Mouse (Mus musculus): ENCODE measurements at regions not wholly inside any gene's neighbourhood (a gene's known extent, or its start where the extent isn't known, plus 50 kb on each side); places are given as distances from the start of the nearest gene placed in this dataset.

DNA sequence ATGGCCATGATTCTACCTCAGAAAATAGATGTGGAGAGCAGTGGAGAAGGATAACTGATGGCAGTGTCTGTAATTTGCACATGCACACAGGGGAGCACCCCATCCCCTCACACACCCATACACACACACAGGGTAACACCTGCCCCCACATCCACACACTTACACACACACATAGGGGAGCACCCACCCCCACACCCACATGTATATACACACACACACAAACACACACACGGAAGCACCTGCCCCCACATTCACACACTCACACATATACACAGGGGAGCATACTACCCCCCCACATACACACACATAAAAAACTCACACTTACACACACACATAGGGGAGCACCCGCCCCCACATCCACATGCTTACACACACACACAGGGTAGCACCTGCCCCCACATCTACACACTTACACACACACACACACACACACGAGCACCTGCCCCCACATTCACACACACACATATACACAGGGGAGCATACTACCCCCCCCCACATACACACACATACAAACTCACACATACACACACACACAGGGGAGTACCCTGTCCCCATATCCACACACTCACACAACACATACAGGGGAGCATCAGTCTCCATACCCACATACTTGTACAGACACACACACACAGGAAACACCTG, 265.8 kb downstream of the Lmo4 start:
- no peak for DNase-seq

DNA sequence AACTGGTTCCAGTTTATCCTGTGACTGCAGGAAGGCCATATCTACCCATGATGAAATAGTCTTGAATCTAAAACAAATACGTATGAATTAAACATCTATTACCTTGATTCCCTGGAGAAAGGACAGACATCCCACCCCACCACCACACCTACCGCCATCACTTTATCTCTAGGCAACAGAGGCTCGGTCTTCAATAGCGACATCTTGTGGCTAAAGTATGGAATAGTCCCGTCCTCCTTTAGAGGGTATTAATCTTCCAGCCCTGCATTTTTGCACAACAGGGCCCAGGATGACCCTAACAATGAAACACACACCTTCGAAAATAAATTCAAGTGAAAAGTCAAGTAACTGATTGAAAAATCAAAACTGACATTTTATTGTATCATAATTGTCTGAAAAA, 279.7 kb downstream of the Lmo4 start:
- no peak for DNase-seq

DNA sequence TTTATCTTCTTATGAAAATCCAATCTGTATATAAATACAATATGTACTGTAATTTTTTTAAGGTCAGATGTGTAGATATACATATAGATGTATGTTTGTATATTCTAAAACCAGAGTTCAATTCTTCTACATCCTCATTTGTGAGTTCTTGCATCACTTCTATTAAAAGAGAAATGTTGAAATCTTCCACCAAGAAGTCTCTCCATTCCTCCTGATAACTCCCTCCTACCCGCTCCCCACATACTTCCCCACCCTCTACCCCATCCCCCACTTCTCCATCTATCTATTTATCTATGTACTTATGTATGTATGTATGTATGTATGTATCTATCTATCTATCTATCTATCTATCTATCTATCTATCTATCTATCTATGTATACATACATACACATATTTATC, 285.3 kb downstream of the Lmo4 start:
- DNase-seq: no peak

DNA sequence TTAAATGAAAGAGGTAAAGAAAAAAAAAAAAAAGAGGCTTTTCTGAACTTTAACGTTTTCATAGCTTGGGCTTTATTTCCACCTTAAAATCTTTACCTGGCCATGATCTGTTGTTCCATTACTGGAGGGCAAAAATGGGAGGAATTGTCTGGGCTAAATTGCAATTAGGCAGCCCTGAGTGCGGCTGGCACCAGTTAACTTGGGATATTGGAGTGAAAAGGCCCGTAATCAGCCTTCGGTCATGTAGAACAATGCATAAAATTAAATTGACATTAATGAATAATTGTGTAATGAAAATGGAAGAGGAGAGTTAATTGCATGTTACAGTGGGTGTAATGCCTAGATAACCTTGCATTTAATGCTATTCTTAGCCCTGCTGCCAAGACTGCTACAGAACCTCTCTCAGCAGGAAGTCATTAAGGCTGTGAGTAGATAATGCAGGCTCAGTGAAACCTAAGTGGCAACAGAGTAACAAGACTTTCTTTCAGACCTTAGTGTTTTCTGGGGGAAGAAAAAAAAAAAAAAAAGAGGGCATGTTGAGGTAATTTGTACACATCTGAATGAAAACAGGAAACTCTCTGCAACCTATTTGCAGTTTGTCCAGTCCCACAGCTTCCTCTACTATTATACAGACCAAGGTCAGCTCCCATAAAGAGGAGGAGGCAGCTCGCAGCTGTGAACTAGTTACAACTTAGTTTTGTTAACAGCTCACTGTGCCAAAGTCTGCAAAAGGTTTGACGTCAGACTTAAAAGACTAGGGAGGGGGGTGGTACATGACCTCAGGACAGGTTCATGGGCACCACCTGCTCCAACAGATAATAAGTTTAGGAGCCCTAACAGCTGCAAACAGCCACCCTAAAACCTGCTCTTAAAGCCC, 290.4 kb downstream of the Lmo4 start:
- no peak for DNase-seq

DNA sequence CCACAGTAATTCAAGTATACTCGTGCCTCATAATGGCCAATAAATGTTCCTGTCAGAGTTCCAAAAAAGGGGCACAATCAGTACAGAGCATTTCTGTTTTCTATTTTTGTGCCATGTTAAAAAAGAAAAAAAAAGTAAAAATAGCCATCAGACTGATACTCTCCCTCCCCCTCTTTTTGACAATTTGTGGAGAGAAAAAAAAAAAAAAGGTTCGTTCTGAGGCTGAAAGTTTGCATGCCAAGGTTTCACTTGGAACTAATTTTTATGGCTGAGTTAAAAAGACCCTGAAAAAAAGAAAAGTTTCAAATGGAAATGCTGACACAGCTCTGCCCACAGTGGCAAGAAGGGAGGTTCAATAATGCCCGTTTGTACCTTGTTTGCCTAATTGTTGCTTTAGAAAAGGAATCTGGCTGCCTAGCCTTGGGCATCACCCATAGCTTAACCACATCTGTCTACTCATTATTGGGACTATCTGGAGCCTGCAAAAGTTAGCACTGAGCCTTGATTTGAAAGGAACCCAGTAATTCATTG, 291.9 kb downstream of the Lmo4 start:
- DNase-seq: no peak

DNA sequence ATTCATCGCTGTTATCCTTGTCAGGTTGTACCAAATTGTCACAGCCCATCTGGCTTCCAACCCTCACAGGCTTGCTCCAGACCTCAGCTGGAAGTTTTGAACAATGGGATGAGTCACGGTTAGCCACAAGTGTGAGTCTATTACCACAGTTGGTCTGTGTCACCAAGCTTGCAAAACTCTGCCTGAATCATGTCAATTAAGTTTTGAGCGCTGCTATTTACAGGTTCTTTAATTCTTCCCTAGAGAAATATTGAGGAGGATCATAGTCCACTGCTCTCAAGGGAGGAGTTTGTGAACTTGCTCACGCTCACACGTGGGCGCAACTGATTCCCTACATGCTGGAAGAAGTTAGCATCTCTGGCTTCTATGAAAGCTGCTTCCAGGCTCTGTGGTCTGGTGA, 292.6 kb downstream of the Lmo4 start:
- DNase-seq: peak; percentile 18

DNA sequence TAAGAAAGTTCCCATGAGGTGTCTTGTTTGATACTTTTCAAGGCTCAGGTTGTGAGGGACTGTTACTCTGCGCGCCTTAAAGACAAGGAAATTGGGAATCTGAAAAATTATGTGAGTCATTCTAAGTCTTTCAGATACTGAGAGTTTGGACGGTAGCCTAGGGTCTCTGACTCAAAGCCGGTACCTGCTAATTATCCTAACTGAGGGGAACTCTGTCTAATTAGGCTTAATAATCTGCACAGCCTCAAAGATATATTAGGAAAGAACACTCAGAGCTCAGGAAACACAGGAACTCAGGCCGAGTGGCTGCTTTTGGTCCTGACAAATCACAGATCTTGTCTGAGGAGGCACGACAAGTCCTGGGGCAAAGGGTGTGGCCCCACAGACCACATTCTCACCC, 295.7 kb downstream of the Lmo4 start:
- DNase-seq: no peak

DNA sequence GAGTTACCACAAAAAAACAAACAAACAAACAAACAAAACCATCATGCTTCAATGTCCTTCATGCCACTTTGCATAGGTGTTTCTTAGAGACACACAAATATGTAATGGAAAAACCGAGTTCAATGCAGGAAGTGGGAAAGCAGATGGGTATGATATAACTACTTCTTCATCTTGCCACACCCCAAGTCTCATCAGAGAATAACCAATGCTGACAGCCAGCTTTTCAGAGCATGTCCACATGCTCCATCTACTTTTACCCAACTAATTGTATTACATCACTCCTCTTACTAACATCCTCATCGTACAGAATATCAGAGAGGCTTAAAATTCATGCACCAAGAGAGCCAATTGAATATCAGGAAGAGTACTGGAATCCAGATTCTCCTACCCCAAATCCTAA, 301.6 kb downstream of the Lmo4 start:
- no peak for DNase-seq

DNA sequence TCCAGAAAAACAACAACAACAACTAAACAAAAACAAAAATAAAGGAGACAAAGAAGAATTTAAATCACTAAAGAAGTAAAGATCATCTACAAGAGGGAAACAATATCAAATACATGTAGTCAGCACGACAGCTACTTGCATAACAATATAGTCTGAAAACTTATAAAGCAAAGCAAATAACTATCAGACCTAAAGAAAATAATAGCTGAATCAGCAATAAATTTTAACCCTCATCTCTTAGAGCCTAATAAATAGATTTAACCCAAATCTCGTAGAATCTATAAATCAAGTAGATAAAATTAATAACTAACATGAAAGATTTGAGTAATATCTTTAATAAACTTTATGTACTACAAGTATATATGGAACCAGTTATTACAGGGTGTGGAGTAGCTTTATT, 324.2 kb downstream of the Lmo4 start:
- DNase-seq: no peak

DNA sequence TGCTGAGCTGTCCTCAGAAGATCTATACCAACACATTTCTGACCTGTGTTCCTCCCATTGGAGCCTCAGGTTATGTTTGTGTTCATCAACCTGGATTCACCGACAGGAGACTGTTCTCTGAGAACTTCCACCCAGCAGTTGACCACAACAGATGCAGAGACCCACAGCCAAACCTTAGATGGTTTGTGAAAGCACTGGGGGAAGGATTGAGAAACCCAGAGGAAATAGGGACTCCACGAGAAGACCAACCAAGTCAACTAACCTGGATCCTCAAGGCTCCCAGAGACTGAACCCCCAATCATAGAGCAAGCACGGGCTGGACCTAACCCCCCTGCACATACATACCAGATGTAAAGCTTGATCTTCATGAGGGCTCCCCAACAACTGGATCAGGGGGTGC, 331.1 kb downstream of the Lmo4 start:
- DNase-seq: no peak

DNA sequence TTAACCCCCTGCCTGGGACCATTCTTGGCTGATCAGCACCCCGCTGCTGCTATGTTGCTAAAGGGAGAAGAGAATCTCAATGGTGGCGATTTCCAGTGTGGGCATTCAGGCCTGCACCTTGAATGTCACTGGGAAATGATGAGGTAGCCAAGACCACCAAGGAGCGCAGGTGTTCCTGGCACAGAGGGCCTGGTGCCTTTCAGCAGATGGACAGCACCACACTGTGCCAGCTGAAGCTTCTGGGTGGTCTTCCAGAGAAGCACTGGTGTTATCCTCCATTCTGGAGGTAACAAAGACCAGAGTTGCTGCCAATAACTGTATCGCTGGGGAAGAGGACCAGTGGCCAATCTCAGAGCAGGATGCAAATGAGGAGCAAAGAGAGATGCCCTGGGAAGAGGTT, 338.5 kb downstream of the Lmo4 start:
- no peak for DNase-seq

DNA sequence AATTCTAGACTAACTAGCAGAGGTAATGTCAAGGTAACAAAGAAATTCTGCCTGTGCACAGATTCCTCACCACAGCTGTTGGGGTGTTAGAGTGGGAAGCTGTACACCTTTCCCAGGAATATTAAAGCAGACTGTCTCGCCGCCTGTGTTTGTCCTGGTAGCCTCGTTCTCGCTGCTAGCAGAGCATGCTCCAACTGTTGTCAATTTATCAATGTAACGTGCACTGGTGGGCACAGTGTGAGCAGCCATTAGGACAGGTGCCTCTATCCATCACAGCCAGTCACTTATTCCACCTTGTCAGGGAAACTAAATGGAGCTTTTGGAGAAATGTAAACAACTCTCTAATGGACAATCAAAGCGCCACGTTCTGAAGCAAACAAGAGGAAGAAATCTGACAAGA, 339.4 kb downstream of the Lmo4 start:
- DNase-seq: no peak

DNA sequence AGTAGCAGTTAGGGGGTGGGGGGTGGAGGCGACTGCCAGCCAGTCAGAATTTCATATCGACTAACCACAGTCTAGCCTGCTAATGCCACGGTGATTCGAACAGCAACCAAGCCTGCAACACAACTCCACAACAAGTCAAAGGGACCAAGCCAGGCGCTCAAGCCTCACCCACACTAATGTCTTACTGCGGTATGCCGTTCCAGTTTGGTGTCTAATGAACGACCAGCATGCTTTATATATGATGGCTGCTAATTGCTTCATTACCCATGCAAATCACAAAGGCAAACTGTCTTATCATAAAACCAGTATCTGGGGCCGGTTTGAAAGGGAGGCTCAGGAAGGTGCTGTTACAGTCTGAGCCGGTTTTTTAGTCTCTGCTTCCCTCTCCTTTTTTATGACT, 340.5 kb downstream of the Lmo4 start:
- DNase-seq: no peak

DNA sequence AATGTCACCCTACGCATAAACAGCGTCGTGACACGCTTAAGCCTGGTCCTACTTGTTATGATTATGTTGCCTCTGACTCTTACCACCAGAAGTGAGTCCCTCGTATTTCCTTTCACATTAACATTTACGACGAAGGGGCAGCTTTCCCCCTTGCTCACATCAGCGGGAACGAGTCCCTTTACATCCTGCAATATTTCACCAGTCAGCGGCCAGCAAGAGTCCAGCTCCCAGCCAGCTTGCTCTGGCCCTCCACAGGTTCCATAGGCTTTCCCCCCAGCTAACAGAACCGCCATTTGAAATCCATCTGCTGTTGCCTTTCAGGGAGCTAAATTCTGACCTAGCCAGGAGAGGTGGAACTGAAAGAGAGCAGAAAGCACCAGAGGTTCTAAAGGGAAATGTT, 342.5 kb downstream of the Lmo4 start:
- no peak for DNase-seq

DNA sequence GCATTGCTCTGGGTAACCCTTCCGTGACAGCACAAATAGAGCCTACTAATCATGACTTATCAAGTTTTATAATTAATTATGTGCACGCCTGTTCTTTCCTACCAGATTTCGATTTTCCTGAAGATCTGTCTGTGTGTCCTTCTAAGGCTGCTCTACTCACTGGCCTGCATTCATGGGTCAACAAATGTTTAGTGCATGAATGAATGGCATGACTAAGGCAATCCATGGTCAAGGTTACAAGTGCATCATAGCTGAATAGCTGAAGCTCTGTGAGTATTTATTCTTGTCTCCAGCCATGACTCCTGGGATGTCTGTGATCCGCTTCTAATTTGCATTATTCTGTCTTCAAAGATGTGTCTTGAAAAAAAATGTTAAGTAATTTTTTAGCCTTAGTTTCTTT, 343.2 kb downstream of the Lmo4 start:
- DNase-seq: peak; percentile 47

DNA sequence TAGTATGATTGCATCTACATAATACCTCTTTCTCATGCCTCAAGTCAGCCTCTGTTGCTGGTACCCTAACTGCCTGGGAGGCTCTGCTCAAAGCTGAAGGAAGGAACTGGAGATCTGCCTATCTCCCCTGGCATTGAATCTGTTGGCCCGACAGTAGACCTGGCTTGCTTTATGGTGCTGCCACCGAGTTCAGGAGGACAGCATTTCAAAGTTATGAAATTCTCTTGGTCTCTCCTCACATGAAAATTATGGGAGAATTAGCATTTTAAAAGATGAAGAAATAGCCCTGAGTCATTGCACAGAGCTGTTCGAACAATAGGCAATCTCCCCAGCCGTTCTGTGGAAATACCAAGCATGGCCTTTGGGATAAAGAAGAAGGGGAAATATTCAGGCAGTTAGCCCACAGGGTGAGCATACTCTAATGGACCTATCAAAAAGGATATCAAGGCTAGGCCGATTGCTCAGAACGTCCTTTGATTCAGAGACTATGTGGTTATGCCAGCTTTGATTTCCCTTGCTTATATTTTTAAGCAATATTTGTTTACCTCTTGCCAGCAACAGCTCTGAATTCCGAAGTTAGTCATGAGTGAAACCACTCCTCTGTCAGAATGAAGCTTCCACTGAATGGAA, 369.3 kb downstream of the Lmo4 start:
- peak; percentile 28 for DNase-seq

DNA sequence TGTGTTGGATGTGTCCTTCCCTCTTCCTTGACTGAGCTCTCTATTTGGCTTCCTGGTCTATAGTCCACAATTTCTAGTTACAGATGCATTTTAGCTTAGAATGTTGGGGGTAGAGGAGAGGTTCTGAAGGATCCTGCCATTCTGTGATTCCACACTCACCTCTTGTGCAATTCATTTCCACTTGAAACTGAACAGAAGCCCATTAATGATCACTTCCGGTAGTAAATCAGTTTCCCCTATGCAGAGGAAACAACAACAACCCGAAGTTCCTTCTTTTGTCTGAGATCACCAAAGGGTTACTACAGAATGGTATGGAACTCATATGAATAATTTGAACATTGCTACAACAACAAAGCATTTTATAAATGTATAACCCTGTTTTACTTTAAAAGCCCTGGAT, 370.3 kb downstream of the Lmo4 start:
- DNase-seq: no peak

DNA sequence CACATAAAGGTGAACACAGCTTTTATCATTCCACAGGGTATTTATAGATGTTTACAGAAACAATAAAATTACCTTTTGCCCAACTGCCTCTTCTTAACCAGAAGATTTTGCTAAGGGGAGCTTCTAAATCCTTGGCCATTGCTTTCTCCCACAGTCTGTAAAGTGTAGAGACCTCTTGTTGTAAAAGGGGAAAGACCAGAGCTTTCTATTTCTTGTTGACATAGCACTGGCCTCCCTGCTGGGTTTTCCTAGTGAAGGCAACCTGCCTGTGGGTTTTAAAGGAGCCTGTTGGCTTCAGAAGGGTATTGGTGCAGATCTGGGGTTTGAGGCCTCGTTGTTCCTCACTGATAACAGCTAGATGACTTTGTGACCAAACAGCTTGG, 381.6 kb downstream of the Lmo4 start:
- no peak for DNase-seq

DNA sequence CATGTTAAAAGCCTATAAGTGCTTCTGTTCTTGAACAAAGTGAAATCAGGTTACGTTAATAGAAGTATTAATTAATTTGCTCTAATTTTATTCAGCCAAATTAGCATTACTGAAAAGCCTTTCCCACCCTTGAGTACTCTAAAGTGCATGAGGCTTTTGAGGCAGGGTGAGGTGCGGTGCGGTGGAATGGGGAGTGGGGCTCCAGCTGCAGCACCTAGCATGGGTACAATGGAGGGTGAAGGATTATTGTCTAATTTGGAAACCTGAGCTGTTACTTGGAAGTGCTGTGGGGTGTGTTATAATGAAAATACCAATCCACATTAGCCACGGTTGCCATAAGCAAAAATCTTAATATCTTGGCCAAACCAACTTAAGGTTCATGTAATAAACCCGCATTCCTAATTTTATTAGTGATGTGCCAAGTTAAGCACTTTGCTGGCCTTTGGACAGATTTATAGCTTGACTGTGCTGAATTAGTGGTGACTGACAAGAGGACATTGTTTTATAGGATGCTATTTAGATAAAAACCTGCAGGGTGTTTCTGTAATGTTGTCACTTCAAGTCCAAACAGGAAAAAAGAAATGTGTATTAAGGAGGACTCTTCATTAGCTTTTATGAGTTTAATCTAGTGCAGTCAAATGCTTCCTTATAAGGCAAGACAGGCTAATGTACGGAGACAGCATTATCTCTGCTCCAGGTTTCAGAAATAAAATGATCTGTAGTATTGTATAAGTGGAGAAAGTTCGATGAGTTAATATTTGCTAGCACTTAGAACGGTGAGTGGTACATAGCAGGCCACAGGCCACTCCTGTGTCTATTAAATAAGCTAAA, 382.2 kb downstream of the Lmo4 start:
- DNase-seq: no peak

DNA sequence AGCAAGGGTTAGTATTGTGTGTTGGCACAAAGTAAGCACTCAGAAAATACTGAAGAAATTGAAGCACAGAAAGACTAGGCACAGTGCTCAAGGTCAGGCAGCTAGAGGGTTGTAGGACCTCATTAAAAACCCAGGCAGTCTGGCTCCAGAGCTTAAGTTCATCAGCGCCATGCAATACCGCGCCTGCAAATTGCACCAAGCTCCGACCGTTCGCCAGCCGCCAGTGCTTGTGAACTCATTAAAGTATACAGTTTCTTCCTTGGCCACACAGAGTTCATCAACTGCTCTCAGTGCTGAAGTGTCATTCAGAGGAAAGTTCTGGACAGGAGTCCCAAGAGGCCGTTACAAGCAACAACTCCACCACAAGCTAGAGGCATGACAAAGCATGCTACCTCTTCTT, 397.5 kb downstream of the Lmo4 start:
- no peak for DNase-seq

DNA sequence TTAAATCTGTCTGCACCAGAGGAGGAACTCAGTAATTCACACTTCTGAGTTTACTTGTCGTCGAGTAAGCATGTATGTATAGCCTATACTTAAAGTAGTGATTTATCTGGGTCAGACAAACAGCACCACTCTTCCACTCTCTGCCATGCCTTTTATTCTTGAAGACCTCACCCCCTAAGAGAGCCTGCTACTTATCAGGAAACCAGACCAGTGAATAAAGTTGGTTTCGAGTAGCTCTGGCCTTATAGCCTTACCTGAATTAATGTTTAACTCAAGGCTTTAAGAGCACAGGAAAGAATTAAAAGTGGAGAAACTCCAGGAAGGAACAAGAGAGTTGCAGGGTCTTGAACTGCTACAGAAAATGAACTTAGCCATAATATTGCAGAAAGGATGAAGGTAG, 398.1 kb downstream of the Lmo4 start:
- DNase-seq: no peak

DNA sequence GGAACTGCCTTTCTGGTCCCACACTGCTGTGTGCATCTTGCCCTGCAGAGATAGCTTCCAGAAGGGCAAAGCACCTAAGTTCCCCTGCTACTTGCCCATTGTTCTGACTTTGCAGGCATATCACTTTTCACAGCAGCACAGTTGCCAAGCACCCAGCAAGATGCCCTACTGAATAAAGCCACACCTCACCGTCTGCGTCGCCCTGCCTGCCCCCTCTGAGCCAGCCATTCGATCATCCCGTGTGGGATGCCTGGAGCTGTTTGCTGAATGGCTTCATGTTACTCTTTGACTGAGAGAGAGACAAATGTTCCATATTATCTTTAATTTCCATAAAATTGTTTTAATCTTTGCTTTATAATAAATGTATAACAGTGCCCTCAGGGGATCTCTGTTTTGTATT, 407.2 kb downstream of the Lmo4 start:
- no peak for DNase-seq

DNA sequence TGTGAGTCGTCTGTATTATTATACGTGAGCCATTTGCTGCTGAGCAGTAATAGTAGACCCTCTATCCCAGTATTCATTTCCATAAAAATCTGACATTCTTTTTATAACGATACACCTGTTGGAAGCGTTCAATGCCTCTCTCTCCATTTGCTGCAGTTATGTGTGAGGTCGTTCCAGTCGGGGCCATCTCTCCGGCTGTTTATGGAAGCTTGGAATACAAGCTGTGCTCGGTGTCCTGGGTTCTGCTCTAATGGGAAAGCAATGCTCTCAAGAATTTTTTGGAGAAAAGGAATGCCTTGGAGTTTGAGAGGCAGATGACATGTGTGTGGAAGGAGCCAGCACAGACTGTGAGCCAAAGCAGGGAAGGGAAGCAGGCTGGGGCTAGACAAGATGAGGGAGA, 414.1 kb downstream of the Lmo4 start:
- no peak for DNase-seq
